Mouse (Mus musculus) lung, adult 2 months (tissue): ENCODE measurements around the gene Gprc5d.

Source experiments
- CTCF ChIP-seq: fragments of 200-500 bp; IDR thresholded peaks from 2 replicates; pipeline ENCODE4 v1.5.1; 2011; ENCODE audit warnings: mild to moderate bottlenecking, low read length, control low read depth; ENCODE audit not compliant: insufficient read depth
- POLR2A ChIP-seq: fragments of 200-500 bp; IDR thresholded peaks from 2 replicates; pipeline ENCODE4 v1.6.1; 2011; ENCODE audit warnings: low read depth, mild to moderate bottlenecking, control low read depth, low read length, borderline replicate concordance; ENCODE audit errors: extremely low read depth

DNA sequence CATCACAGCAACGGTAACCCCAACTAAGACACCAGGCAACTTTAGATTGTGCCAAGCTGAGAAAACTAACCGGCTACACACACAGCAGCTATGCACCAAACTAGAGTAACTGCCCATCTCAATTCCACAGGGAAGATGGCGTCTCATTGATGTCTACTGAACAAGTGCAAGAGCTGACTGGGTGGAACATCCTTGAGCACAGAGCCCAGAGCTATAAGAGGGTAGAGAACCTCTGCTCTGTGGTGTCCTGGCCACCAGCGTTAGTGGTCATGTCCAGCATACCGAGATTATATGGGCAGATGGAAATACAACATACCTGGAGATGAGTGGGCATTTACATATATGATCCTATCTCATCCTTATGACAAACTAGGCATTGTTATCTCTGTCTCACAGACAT is 25.1 kb upstream of the Gprc5d start:
- TF ChIP-seq POLR2A (no peak), CTCF (no peak)
